9 mouse cellular contexts compared by ENCODE assay signal in the genomic region with DNA sequence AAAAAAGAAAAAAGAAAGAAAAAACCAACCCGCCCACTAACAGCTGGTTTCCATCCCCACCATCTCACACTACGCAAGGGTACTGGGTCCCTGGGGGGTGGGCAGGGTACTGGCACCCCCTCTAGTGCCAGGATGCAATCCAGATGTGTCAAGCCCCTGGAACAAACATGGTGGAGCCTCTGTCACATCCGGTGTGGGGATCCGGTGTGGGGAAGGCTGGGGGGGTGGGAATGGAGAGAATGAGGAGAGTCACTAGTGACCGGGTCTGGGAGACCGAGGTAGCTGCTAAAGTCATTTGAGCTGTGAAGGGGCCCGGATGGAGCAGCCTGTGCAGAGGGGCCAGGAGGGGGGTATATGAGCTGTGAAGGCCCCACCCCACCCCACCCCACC. TPM values are rescaled to one million over a fixed set of nuclear protein-coding genes. Genes with fewer than 3 reads are reported as not detected.
DNase-seq lines count a peak whose midpoint lies in the region; ATAC-seq and TF ChIP-seq lines count a peak whose summit lies in the region.
"Had no signal": no experiment of that assay in that cellular context is flagged by ENCODE, and none has a peak within 500 bp of the region (broad histone marks: within the 10 kb centered on the region; RNA-seq: fewer than 3 reads in every experiment).

No protein-coding gene starts in this region.

- H3K9me3 ChIP-seq in stomach, postnatal 0 days (ENCODE audit: control insufficient read depth, low read length) = no peaks in the 10 kb centered on the region
- H3K9me3 ChIP-seq: megakaryocyte, embryonic 14.5 days had no signal

- no peak overlapping the region for H3K4me3 ChIP-seq in stomach, postnatal 0 days (ENCODE audit: low read depth, low read length)
- H3K4me3 ChIP-seq: megakaryocyte, embryonic 14.5 days had no signal

- DNase-seq in right cerebral cortex, postnatal 25 days = peak; percentile 14
- no peak for DNase-seq in right cerebral cortex, postnatal 14 days
- peak; percentile 50 to 65 for DNase-seq in heart, adult 18-20 months
- DNase-seq in kidney, postnatal 14 days = peak; percentile 22
- DNase-seq in stomach, postnatal 0 days (ENCODE audit: low spot score) = no peak
- DNase-seq in spleen, postnatal 4 days (ENCODE audit: low spot score in 2 of 2) = no peak

- no peaks in the 10 kb centered on the region for H3K27me3 ChIP-seq in stomach, postnatal 0 days (ENCODE audit: control insufficient read depth, insufficient read depth, low read length)
- H3K27me3 ChIP-seq: megakaryocyte, embryonic 14.5 days had no signal

- H3K4me1 ChIP-seq in stomach, postnatal 0 days (replicated peaks; ENCODE audit: control insufficient read depth, insufficient read depth) = peaks cover 11% of the 10 kb centered on the region; the same call in 1 of the 2 replicates

- H3K27ac ChIP-seq in stomach, postnatal 0 days (replicated peaks) = peak overlapping the region; percentile 96

- peaks cover 14% of the 10 kb centered on the region; the same call in 1 of the 2 replicates for H3K36me3 ChIP-seq in stomach, postnatal 0 days (ENCODE audit: control insufficient read depth, insufficient read depth, low read length)

- peak overlapping the region; percentile 48 for H3K9ac ChIP-seq in stomach, postnatal 0 days (ENCODE audit: low read length)

- TF ChIP-seq CTCF in stomach, postnatal 0 days (IDR thresholded peaks at IDR 0.05; ENCODE audit: low read depth) = peak; percentile 39; the same call in 1 of the 2 replicates

- TF ChIP-seq EP300 in stomach, postnatal 0 days (optimal IDR thresholded peaks at IDR 0.05) = peak; percentile 28

- peak; percentile 65 for ATAC-seq in stomach, postnatal 0 days (ENCODE audit: low FRiP score, low TSS enrichment)
- ATAC-seq in CD4-positive, CD25-positive, alpha-beta regulatory T cell, adult 4 months = no peak
- no peak for ATAC-seq in erythroblast, adult 5-6 weeks (replicated peaks; ENCODE audit: low FRiP score, poor library complexity, severe bottlenecking)

- 34% methylated on average over 7 of the region's 7 CpGs for whole genome bisulfite sequencing in stomach, postnatal 0 days

- H3K4me2 ChIP-seq in stomach, postnatal 0 days (replicated peaks; ENCODE audit: low read depth) = peak overlapping the region; percentile 89

RNA-seq across cellular contexts. Expression of a gene that starts 4.8 kb away (rescaled TPM):
- total RNA-seq in heart, adult 18-20 months (2021) = 1 to 10 TPM; 1.4 to 2.0 TPM
- polyA plus RNA-seq in stomach, postnatal 0 days (2015; fragmentation: Nextera tagmentation; extraction: Ambion mirVana) = 16.3 and 19.4 TPM in 2 replicates
- polyA plus RNA-seq in CD4-positive, CD25-positive, alpha-beta regulatory T cell, adult 4 months (2017; shearing (Covaris generic)) = 1 to 10 TPM; 3.2 to 5.6 TPM
- total RNA-seq in erythroblast, adult 5-6 weeks (2015; ENCODE audit: low replicate concordance) = 0.84 and 1.5 TPM in 2 replicates
- total RNA-seq in erythroblast, adult 5-6 weeks (2017; ENCODE audit: low replicate concordance) = 0.17 and 0.56 TPM in 2 replicates

RNA-seq across cellular contexts. Expression of a gene that starts 12.1 kb away (rescaled TPM):
- total RNA-seq in heart, adult 18-20 months (2021) = 10 to 100 TPM; 10.3 to 12.6 TPM
- polyA plus RNA-seq in stomach, postnatal 0 days (2015; fragmentation: Nextera tagmentation; extraction: Ambion mirVana) = 17.9 TPM in 2 replicates
- polyA plus RNA-seq in CD4-positive, CD25-positive, alpha-beta regulatory T cell, adult 4 months (2017; shearing (Covaris generic)) = 10 to 100 TPM; 43.0 to 75.2 TPM
- 28.1 and 47.9 TPM in 2 replicates for total RNA-seq in erythroblast, adult 5-6 weeks (2015; ENCODE audit: low replicate concordance)
- total RNA-seq in erythroblast, adult 5-6 weeks (2017; ENCODE audit: low replicate concordance) = 69.1 and 92.4 TPM in 2 replicates

RNA-seq across cellular contexts. Expression of a gene that starts 30.8 kb away (rescaled TPM):
- total RNA-seq in heart, adult 18-20 months (2021) = 100 to 1,000 TPM; 130 to 138 TPM
- polyA plus RNA-seq in stomach, postnatal 0 days (2015; fragmentation: Nextera tagmentation; extraction: Ambion mirVana) = 87.3 and 90.2 TPM in 2 replicates
- polyA plus RNA-seq in CD4-positive, CD25-positive, alpha-beta regulatory T cell, adult 4 months (2017; shearing (Covaris generic)) = 100 to 1,000 TPM in 1 of 2 experiments, 10 to 100 TPM in 1; 94.9 to 122 TPM
- 7.9 and 19.0 TPM in 2 replicates for total RNA-seq in erythroblast, adult 5-6 weeks (2015; ENCODE audit: low replicate concordance)
- 6.8 and 11.4 TPM in 2 replicates for total RNA-seq in erythroblast, adult 5-6 weeks (2017; ENCODE audit: low replicate concordance)

RNA-seq across cellular contexts. Expression of a gene that starts 44.0 kb away (rescaled TPM):
- total RNA-seq in heart, adult 18-20 months (2021) = 1 to 10 TPM; 8.7 to 9.1 TPM
- 9.5 and 11.9 TPM in 2 replicates for polyA plus RNA-seq in stomach, postnatal 0 days (2015; fragmentation: Nextera tagmentation; extraction: Ambion mirVana)
- 100 to 1,000 TPM in 1 of 2 experiments, 10 to 100 TPM in 1; 66.8 to 106 TPM for polyA plus RNA-seq in CD4-positive, CD25-positive, alpha-beta regulatory T cell, adult 4 months (2017; shearing (Covaris generic))
- 0.84 and 1.2 TPM in 2 replicates for total RNA-seq in erythroblast, adult 5-6 weeks (2015; ENCODE audit: low replicate concordance)
- total RNA-seq in erythroblast, adult 5-6 weeks (2017; ENCODE audit: low replicate concordance) = 2.2 and 2.3 TPM in 2 replicates

RNA-seq across cellular contexts. Expression of a gene that starts 57.4 kb away (rescaled TPM):
- 1 to 10 TPM; 1.2 to 1.3 TPM for total RNA-seq in heart, adult 18-20 months (2021)
- 0.50 and 0.81 TPM in 2 replicates for polyA plus RNA-seq in stomach, postnatal 0 days (2015; fragmentation: Nextera tagmentation; extraction: Ambion mirVana)
- polyA plus RNA-seq in CD4-positive, CD25-positive, alpha-beta regulatory T cell, adult 4 months (2017; shearing (Covaris generic)) = 1 to 10 TPM; 2.7 to 3.5 TPM
- 39.2 and 40.8 TPM in 2 replicates for total RNA-seq in erythroblast, adult 5-6 weeks (2015; ENCODE audit: low replicate concordance)
- total RNA-seq in erythroblast, adult 5-6 weeks (2017; ENCODE audit: low replicate concordance) = 20.6 and 35.8 TPM in 2 replicates

Comparison
In these comparisons a context has a peak if more than half of its experiments do, and no peak if none do; other contexts are left out.
1. DNase-seq: peak in right cerebral cortex, postnatal 25 days (single experiment), heart, adult 18-20 months (2 of 2) and kidney, postnatal 14 days (single experiment); none in right cerebral cortex, postnatal 14 days (single experiment), stomach, postnatal 0 days (single experiment) and spleen, postnatal 4 days (0 of 2).
2. RNA of a gene that starts 30.8 kb away (total RNA-seq): 130 to 138 TPM in heart, adult 18-20 months; 6.8 to 19.0 TPM in erythroblast, adult 5-6 weeks; every median in the first group is over 4 times any median in the second.